Mouse (Mus musculus) spleen, embryonic (tissue): ENCODE measurements around the gene Mrpl34.

Source experiments
- CTCF ChIA-PET: fragments of 350-600 bp; sonication (Branson Sonifier 250); formaldehyde crosslinking; loops from one replicate; lab custom pipeline; 2022; lab: Charles Lee

Gene Mrpl34

DNA sequence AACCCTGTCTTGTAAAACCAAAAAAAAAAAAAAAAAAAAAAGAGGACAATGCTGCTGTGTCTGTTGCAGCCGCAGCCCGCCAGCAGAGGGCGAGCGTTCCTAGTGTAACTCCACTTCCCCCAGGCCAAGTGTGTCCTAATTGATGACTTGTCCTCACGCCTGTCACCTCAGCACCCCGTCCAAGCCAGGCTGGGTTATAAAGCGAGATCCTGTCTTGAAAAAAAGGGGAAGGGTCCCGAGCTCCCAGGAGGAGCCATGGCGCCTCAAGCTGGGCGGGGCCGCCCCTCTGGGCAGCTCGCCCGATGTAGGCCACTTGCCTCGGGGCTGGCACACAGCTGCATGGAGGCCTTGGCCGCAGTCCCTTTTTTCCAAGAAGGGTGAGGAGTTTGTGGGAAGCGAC lies 30.3 kb downstream of the Mrpl34 start:
- CTCF ChIA-PET: interaction anchor here (0.5 to 0.7 kb wide), 4 partner anchors 26 to 982 kb away, joined by 3 to 7 read pairs (median 4); no protein-coding TSS in a partner anchor

DNA sequence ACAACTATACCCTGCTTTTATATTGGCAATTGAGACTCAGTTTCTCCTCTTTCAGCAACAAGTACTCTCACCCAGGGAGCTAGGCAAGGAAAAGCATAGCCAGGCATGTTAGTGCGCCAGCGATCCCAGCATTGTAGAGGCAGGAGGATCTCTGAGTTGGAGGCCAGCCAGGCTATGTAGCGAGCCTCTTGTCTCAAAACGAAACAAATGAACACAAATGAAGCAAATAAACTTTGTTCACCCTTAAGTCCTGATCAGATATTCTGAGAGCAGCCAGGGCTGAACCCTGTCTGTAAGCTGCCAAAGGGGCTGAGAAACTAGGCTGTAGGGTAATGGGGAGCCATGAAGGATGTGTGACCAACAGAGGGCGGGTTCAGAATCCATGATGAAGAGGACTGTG lies 31.1 kb downstream of the Mrpl34 start:
- CTCF ChIA-PET: interaction anchor here (0.7 kb wide), 1 partner anchor 165 kb away, joined by 7 read pairs; no protein-coding TSS in a partner anchor

- CTCF ChIA-PET: no interaction called here
Measured at GRCm38 (mm10) chr8:71496481-71496880, 31.7 kb downstream of the Mrpl34 start.

DNA sequence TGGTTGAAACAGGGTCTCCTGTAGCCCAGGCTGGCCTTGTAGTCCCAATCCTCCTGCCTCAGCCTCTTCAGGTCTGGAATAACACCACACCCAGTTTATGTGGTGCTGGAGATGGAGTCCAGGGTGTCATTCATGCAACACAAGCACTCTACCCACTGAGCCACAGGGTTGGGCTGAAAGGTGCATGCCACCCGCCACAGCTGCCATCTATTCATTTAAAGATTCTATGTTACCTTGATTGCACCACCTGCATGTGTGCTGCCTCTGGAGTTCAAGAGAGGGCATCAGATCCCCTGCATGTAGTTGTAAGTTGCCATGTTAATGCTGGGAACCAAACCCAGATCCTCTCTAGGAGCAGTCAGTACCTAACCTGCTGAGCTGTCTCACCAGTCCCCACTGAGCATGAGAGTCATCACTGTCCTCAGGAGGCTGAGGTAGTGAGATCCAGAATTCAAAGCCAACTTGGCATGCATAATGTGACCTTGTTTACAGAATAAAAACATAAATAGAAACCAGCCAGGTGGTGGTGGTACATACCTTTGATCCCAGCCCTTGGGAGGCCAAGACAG lies 32.4 kb downstream of the Mrpl34 start:
- CTCF ChIA-PET: no interaction called here

GRCm38 (mm10) chr8:71497881-71498501 lies 33.2 kb downstream of the Mrpl34 start:
- CTCF ChIA-PET: no interaction called here

DNA sequence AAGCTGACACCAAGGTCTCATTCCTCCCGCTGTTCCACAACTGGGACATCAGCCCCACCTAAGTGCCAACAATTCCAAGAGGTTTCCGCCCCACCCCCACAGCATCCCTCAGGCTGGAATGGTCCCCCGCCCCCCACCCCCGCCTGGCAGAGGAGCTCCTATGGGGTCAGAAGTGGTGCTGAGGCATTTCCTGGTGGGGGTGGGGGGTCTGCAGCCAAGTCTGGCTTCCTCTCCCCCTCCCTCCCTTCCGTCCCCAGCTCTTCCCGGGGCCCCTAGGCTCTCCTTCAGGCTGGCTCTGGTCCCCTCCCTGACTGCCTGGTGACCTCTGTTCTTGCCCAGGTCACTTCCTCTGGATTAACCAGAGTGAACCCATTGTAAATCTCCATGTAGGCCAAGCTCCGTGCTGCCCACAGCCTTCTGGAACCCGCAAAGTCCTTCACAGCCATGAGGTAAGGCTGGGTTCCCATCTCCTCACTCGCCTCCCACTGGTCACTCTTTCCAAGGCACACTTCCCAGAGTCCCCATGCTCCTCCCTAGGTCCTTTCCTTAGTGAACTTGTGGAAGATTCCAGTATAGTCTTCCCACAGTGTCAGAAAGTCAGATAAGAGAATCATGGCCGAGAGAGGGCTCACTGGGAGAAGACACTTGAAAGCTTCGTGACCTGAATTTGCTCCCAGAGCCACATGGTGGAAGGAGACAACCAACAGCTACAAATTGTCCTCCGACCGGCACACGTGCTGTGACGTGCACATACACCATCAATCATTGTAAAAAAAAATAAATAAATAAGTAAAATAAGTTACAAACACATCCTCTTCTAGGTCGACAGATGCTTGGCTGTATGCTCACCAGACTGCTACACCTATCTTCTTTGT lies 34.3 kb downstream of the Mrpl34 start:
- CTCF ChIA-PET: interaction anchor here (0.6 kb wide), 1 partner anchor 56 kb away, joined by 8 read pairs; no protein-coding TSS in a partner anchor

- CTCF ChIA-PET: no interaction called here
Measured at GRCm38 (mm10) chr8:71504349-71504748, 39.6 kb downstream of the Mrpl34 start.

- CTCF ChIA-PET: no interaction called here
Measured at GRCm38 (mm10) chr8:71505326-71505725, 40.6 kb downstream of the Mrpl34 start.

DNA sequence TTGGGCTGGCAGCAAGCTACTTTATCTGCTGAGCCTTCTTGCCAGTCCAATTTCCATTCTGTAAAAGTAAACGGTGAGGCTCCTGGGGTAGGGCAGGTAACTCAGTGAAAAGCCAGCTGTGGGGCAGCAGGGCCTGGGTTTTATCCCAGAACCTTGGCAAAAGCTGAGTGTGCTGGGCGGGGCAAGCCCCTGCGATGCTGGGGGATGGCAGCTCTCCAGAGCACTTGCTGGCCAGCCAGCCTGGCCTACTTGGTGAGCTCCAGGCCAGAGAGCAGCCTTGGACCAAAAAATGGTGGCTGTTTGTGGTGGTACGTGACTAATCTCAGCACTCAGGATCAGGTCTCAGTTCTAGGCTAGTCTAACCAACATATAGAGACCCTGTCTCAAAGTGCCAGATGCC lies 41.2 kb downstream of the Mrpl34 start:
- CTCF ChIA-PET: no interaction called here

DNA sequence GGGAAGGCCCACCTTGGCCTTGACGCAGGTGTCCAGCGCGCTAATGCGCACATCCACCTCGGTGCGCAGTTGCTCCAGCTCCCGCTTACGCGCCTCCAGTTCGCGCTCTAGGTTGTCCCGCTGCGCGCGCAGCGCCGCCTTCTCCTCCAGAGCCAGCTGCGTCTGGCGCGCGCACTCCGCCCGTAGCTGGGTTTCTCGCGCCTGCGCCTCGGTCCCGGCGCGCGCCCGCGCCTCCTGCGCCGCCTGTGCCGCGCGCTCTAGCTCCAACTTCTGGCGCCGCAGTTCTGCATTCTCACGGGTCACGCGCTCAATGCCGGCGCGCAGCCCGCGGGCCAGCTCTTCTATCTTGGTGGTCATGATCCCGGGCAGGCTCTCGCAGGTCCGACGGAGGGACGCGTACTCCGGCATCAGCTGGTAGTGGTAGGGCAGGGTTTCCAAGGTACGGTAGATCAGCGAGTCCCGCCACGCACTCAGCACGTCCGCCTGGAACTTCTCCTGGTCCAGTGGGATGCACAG lies 42.9 kb downstream of the Mrpl34 start:
- CTCF ChIA-PET: no interaction called here

GRCm38 (mm10) chr8:71509316-71509715 lies 44.6 kb downstream of the Mrpl34 start:
- CTCF ChIA-PET: no interaction called here

GRCm38 (mm10) chr8:71511644-71512043 lies 46.9 kb downstream of the Mrpl34 start, which contains the start of gene Plvap:
Gene Plvap (minus strand): TSS chr8:71511752.
- CTCF ChIA-PET: interaction anchor here (0.6 kb wide), 1 partner anchor 623 kb away, joined by 3 read pairs; no protein-coding TSS in a partner anchor

GRCm38 (mm10) chr8:71513018-71513754 lies 48.4 kb downstream of the Mrpl34 start:
- CTCF ChIA-PET: interaction anchor here (0.6 kb wide), 2 partner anchors 11 to 14 kb away, joined by 4 to 13 read pairs; no protein-coding TSS in a partner anchor

DNA sequence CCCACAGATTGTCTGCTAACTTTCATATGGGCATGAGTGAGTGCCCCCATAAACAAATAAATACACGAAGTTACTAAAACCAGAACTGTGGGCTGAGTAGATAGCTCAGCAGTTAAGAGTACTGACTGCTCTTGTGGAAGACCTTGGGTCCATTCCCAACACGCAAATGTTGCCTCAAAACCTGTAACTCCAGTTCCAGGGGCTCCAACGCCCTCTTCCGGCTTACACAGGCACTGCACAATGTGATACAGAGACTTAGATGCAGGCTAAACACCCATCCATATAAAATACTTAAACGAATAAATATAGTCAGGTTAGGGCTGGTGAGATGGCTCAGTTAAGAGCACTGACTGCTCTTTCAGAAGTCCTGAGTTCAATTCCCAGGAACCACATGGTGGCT lies 50.3 kb downstream of the Mrpl34 start:
- CTCF ChIA-PET: no interaction called here
